Mouse (Mus musculus): ENCODE measurements around the gene Gm20777. TPM values are rescaled to one million over a fixed set of nuclear protein-coding genes. Genes with fewer than 3 reads are reported as not detected.

Gene Gm20777
- polyA plus RNA-seq (2017; shearing (Covaris generic)), result not detected

GRCm38 (mm10) chrY:10752350-10752749, at the start of gene Gm20777:
Gene Gm20777 (minus strand): TSS chrY:10752450.

Other genes with a start within 250 kb of the Gm20777 start
- not detected for gene Gm20737, start 216.4 kb downstream of the Gm20777 start, polyA plus RNA-seq (2017; shearing (Covaris generic))
- not detected for gene Gm21775, start 199.0 kb downstream of the Gm20777 start, polyA plus RNA-seq (2017; shearing (Covaris generic))
- not detected for gene Gm21900, start 136.1 kb downstream of the Gm20777 start, polyA plus RNA-seq (2017; shearing (Covaris generic))